Mouse (Mus musculus) retina, postnatal 1 day (tissue): ENCODE results near the gene Gm10644.

Experiments
- DNase-seq: peaks from one replicate; pipeline ENCODE4 v3.0.0-alpha.2; 2012

Gm10644 gene

GRCm38 (mm10) chr8:83934222-83934621 is 20.8 kb downstream of the Gm10644 start:
- no peak for DNase-seq

GRCm38 (mm10) chr8:83926266-83926665 is 28.7 kb downstream of the Gm10644 start:
- no peak for DNase-seq

GRCm38 (mm10) chr8:83924585-83924984 is 30.4 kb downstream of the Gm10644 start:
- DNase-seq = no peak

- no peak for DNase-seq
These were observed 32.3 kb downstream of the Gm10644 start for GRCm38 (mm10) chr8:83922727-83923126.

- DNase-seq = peak; percentile 89
These were observed 33.4 kb downstream of the Gm10644 start for GRCm38 (mm10) chr8:83921558-83921957.

- no peak for DNase-seq
These were observed 37.4 kb downstream of the Gm10644 start for GRCm38 (mm10) chr8:83917566-83917965.

- no peak for DNase-seq
These were observed 39.0 kb downstream of the Gm10644 start for GRCm38 (mm10) chr8:83916015-83916414.

GRCm38 (mm10) chr8:83914860-83915259 is 40.1 kb downstream of the Gm10644 start:
- no peak for DNase-seq

- DNase-seq = no peak
These were observed 40.8 kb downstream of the Gm10644 start for GRCm38 (mm10) chr8:83914232-83914631.

GRCm38 (mm10) chr8:83911809-83912731 is 42.9 kb downstream of the Gm10644 start:
- DNase-seq = no peak

- DNase-seq = no peak
These were observed 45.7 kb downstream of the Gm10644 start for GRCm38 (mm10) chr8:83909311-83909710.

- DNase-seq = no peak
These were observed 46.4 kb downstream of the Gm10644 start for GRCm38 (mm10) chr8:83908583-83908982.

GRCm38 (mm10) chr8:83902961-83903666 is 51.9 kb downstream of the Gm10644 start:
- DNase-seq = peak; percentile 50

- peak; percentile 44 for DNase-seq
These were observed 53.2 kb downstream of the Gm10644 start for GRCm38 (mm10) chr8:83901566-83902485.

- peak; percentile 73 for DNase-seq
These were observed 54.1 kb downstream of the Gm10644 start for GRCm38 (mm10) chr8:83900957-83901270.

GRCm38 (mm10) chr8:83900266-83900956 is 54.6 kb downstream of the Gm10644 start:
- peak; percentile 59 for DNase-seq

- DNase-seq = peak; percentile 99
These were observed 55.4 kb downstream of the Gm10644 start, which contains the start of gene Adgrl1 for GRCm38 (mm10) chr8:83899363-83900252. Gene Adgrl1 (plus strand): TSS chr8:83900105.

GRCm38 (mm10) chr8:83898985-83899362 is 56.0 kb downstream of the Gm10644 start:
- DNase-seq = no peak

GRCm38 (mm10) chr8:83898456-83898855 is 56.5 kb downstream of the Gm10644 start:
- DNase-seq = peak; percentile 61

- peak; percentile 78 for DNase-seq
These were observed 57.8 kb downstream of the Gm10644 start for GRCm38 (mm10) chr8:83897211-83897610.

GRCm38 (mm10) chr8:83896461-83896860 is 58.5 kb downstream of the Gm10644 start:
- no peak for DNase-seq
